Mouse (Mus musculus): ENCODE results near the gene Apeh. TPM values are rescaled to one million over a fixed set of nuclear protein-coding genes. Genes with fewer than 3 reads are reported as not detected.

Gene Apeh
- polyA plus RNA-seq, 1 experiment from 2014 or later = 57.9 TPM

- H3K36me3 ChIP-seq = peaks cover 94% of the 10 kb centered on the region
- ATAC-seq (ENCODE audit: insufficient number of reproducible peaks, insufficient read depth, low FRiP score, low TSS enrichment, low read depth) = no peak
These were observed 36.1 kb downstream of the Apeh start for GRCm38 (mm10) chr9:108058291-108058690.

GRCm38 (mm10) chr9:108057262-108057562 lies 37.2 kb downstream of the Apeh start:
- Histone ChIP-seq H3K27me3 (no peaks in the 10 kb centered on the region), H3K4me3 (replicated peaks) (no peak overlapping the region), H3K36me3 (peaks cover 86% of the 10 kb centered on the region), H3K4me1 (replicated peaks) (peaks cover 6% of the 10 kb centered on the region), H3K4me2 (no peak overlapping the region), H3K27ac (no peak overlapping the region), H3K9me3 (no peaks in the 10 kb centered on the region), H3K9ac (replicated peaks) (no peak overlapping the region)
- WGBS = 93% methylated on average over 5 of the region's 5 CpGs
- no peak for ATAC-seq (ENCODE audit: insufficient number of reproducible peaks, insufficient read depth, low FRiP score, low TSS enrichment, low read depth)

More at GRCm38 (mm10) chr9:108058291-108058690, 36.1 kb downstream of the Apeh start:
- Histone ChIP-seq H3K9ac (replicated peaks) (no peak overlapping the region), H3K27me3 (no peaks in the 10 kb centered on the region), H3K4me3 (replicated peaks) (no peak overlapping the region), H3K9me3 (no peaks in the 10 kb centered on the region), H3K4me2 (no peak overlapping the region), H3K27ac (no peak overlapping the region), H3K4me1 (replicated peaks) (peaks cover 2% of the 10 kb centered on the region)
- WGBS = 92% methylated on average over 9 of the region's 9 CpGs

DNA sequence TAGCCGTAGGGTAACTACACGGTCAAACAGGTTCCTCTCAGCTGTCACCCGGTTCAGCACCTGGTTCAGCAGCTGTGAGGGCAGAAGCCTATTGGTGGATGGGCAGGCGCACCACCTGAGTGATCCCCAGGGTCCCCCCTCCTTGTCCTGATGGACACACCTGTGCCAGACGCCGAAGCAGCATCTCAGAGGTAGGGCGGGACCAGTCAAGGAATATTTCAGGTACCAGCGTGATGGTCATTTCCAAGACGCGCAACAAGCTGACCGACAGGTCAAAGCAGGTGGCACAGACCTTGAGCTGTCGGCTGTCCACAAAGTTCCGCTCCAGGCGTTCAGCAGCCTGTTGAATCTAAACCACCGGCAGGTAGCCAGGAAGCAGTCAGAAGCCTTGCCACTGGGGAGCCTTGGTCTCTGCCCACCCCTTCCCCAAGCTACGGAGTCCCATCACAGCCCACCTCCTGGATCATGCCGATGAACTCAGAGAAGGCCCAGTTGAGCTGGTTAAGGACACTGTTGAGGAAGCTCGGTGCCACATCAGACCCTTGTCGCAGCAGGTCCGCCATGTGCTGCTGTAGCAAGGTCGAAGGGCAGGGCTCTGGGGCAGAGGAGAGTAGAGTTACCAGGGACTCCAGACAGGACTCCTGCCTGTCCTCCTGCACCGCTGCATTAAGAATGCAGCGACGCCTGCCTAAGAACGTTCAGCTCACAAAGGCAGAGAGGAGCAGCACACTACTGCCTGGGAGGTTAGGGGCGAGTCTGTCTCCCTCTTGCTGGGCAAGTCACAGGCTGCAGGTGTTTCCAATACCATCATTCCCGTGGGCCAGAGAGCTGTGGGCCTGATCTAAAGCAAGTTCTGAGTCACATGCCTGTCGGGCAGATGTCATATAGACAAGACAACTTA lies 37.8 kb downstream of the Apeh start:
- Histone ChIP-seq H3K4me1 (replicated peaks) (peaks cover 6% of the 10 kb centered on the region), H3K9ac (replicated peaks) (no peak overlapping the region), H3K4me3 (replicated peaks) (no peak overlapping the region), H3K27ac (no peak overlapping the region), H3K36me3 (peaks cover 86% of the 10 kb centered on the region), H3K27me3 (no peaks in the 10 kb centered on the region), H3K4me2 (no peak overlapping the region), H3K9me3 (no peaks in the 10 kb centered on the region)
- 79% methylated on average over 28 of the region's 28 CpGs for WGBS
- no peak for ATAC-seq (ENCODE audit: insufficient number of reproducible peaks, insufficient read depth, low FRiP score, low TSS enrichment, low read depth)

DNA sequence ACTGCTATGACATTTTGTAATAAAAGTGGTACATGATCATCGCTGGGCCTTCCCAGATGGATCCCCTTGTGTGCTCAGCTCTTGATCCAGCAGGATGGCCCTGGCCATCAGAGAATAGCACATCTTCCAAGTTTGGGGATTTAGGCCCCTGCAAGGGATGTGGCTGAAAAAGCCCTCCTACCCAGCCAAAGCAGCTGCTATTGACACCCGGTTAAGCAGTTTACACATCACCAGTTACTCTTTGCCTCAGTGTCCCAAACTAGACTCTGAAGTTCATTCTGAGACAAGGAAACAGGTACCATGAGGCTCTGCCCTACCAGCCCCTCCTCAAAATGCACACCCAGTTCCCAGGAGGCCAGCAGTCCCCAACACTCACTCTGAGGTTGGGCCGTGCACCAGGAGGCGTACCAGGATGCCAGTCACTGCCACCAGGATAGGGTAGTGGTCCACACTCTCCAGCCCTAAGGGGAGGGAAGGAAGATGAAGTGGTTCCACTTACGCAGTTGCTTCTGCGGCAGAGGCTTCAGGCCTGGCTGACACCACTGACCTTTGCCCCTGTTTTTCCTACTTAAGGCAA lies 38.7 kb downstream of the Apeh start:
- Histone ChIP-seq H3K27me3 (no peaks in the 10 kb centered on the region), H3K36me3 (peaks cover 91% of the 10 kb centered on the region), H3K4me1 (replicated peaks) (peaks cover 6% of the 10 kb centered on the region), H3K9ac (replicated peaks) (no peak overlapping the region), H3K4me3 (replicated peaks) (no peak overlapping the region), H3K4me2 (no peak overlapping the region), H3K9me3 (no peaks in the 10 kb centered on the region), H3K27ac (no peak overlapping the region)
- 92% methylated on average over 6 of the region's 6 CpGs for WGBS
- ATAC-seq (ENCODE audit: insufficient number of reproducible peaks, insufficient read depth, low FRiP score, low TSS enrichment, low read depth) = no peak

GRCm38 (mm10) chr9:108055061-108055460 lies 39.3 kb downstream of the Apeh start:
- Histone ChIP-seq H3K4me2 (no peak overlapping the region), H3K36me3 (peaks cover 91% of the 10 kb centered on the region), H3K9ac (replicated peaks) (no peak overlapping the region), H3K4me3 (replicated peaks) (no peak overlapping the region), H3K9me3 (no peaks in the 10 kb centered on the region), H3K27me3 (no peaks in the 10 kb centered on the region), H3K27ac (no peak overlapping the region), H3K4me1 (replicated peaks) (peaks cover 7% of the 10 kb centered on the region)
- 75% methylated on average over 1 of the region's 1 CpGs for WGBS
- no peak for ATAC-seq (ENCODE audit: insufficient number of reproducible peaks, insufficient read depth, low FRiP score, low TSS enrichment, low read depth)

DNA sequence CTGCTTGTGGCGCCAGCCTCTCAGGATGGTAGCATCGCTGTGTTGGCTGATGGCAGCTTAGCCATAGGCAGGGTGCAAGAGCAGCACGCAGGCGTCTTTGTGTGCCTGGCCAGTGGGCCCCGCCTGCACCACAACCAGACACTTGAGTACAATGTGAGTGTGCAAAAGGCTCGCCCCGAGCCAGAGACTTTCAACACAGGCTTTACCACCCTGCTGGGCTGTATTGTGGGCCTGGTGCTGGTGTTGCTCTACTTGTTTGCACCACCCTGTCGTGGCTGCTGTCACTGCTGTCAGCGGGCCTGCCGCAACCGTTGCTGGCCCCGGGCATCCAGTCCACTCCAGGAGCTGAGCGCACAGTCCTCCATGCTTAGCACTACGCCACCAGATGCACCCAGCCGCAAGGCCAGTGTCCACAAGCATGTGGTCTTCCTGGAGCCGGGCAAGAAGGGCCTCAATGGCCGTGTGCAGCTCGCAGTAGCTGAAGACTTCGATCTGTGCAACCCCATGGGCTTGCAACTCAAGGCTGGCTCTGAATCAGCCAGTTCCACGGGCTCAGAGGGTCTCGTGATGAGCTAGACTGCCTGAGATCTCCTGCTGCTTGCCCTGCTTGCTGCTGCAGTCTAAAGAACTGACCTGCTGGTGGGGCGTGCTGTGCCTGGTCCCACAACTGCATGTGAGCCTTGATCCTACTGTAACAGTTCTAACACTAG lies 39.9 kb downstream of the Apeh start:
- Histone ChIP-seq H3K36me3 (peaks cover 85% of the 10 kb centered on the region), H3K4me2 (no peak overlapping the region), H3K9ac (replicated peaks) (no peak overlapping the region), H3K27ac (no peak overlapping the region), H3K27me3 (no peaks in the 10 kb centered on the region), H3K4me1 (replicated peaks) (peaks cover 12% of the 10 kb centered on the region), H3K9me3 (no peaks in the 10 kb centered on the region), H3K4me3 (replicated peaks) (no peak overlapping the region)
- WGBS = 91% methylated on average over 22 of the region's 22 CpGs
- no peak for ATAC-seq (ENCODE audit: insufficient number of reproducible peaks, insufficient read depth, low FRiP score, low TSS enrichment, low read depth)

- Histone ChIP-seq H3K4me3 (replicated peaks) (no peak overlapping the region), H3K27ac (0 out of 2 replicates have a peak overlapping the region, but pooled peaks have one; percentile 23), H3K4me1 (replicated peaks) (peaks cover 14% of the 10 kb centered on the region), H3K36me3 (peaks cover 77% of the 10 kb centered on the region), H3K4me2 (peak overlapping the region; percentile 48; the same call in 1 of the 2 replicates), H3K9me3 (no peaks in the 10 kb centered on the region), H3K9ac (replicated peaks) (peak overlapping the region; percentile 45; the same call in 1 of the 2 replicates), H3K27me3 (no peaks in the 10 kb centered on the region)
- no peak for ATAC-seq (ENCODE audit: insufficient number of reproducible peaks, insufficient read depth, low FRiP score, low TSS enrichment, low read depth)
- WGBS = 90% methylated on average over 15 of the region's 15 CpGs
These were observed 40.7 kb downstream of the Apeh start for GRCm38 (mm10) chr9:108053665-108054225.

DNA sequence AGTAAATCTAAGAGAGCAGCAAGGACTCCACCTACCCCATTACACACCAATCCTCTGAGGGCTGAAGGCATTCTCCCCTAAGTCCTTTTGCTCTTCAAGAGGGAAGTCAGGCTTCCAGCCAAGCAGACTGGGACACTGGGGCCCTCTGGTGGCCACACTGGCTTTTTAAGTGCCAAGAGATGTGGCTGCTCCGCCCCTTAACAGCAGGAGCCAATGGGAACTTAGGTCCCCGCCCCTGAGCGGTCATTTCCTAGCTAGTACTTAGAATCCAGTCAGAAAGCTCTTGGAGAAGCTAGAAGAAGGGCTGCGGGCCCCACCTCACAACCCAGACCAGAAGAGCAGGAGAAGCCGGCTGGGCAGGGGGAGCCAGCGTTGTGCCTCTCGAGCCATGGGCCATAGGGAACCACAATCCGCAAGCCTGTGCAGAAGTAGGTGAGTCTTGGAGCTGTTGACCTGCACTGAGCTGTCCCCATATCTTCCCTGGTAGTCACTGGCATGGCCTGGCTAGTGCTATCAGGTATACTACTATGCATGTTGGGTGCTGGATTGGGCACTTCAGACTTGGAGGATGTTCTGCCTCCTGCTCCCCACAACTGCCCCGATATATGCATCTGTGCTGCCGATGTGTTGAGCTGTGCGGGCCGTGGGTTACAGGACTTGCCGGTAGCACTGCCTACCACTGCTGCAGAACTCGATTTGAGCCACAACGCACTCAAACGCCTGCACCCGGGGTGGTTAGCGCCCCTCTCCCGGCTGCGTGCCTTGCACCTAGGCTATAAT lies 41.3 kb downstream of the Apeh start, which contains the start of gene Amigo3:
Gene Amigo3 (plus strand): TSS at position 275 of the 780 bp plus-strand sequence.
- peaks cover 19% of the 10 kb centered on the region for H3K4me1 ChIP-seq (replicated peaks)
- H3K36me3 ChIP-seq = peaks cover 71% of the 10 kb centered on the region
- no peaks in the 10 kb centered on the region for H3K27me3 ChIP-seq
- H3K9me3 ChIP-seq = no peaks in the 10 kb centered on the region
- WGBS = 54% methylated on average over 20 of the region's 20 CpGs
- peak within 1 kb of the TSS; percentile 45; the same call in 1 of the 2 replicates for H3K9ac ChIP-seq (replicated peaks)
- peak within 1 kb of the TSS; percentile 48 for H3K4me2 ChIP-seq
- peak; percentile 9; the same call in 1 of the 2 replicates for ATAC-seq (ENCODE audit: insufficient number of reproducible peaks, insufficient read depth, low FRiP score, low TSS enrichment, low read depth)
- 0 out of 2 replicates have a peak within 1 kb of the TSS, but pooled peaks have one; percentile 23 for H3K27ac ChIP-seq
- no peak within 1 kb of the TSS; the same call in 1 of the 2 replicates for H3K4me3 ChIP-seq (replicated peaks)

DNA sequence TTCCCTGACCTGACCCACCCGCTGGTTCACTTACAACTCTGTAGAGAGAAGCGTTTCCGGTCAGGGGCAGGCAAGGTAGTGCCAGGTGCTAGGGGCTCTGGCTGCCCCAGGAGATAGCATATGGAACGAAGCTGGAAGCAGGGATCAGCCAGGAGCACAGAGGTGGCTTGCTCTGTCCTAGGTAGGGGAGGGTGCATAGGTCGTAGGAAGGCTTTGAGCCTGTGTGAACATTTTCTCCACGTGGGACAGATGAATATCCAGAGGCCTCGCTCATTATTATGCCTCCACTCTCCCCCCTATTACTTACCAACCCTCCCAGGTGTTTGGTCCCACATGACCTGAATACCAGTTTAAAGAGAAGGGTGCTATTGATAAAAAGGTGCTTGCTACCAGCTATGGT lies 42.0 kb downstream of the Apeh start:
- WGBS = 73% methylated on average over 7 of the region's 7 CpGs
- Histone ChIP-seq H3K27ac (no peak overlapping the region), H3K27me3 (no peaks in the 10 kb centered on the region), H3K4me2 (no peak overlapping the region), H3K4me1 (replicated peaks) (peaks cover 26% of the 10 kb centered on the region), H3K9ac (replicated peaks) (no peak overlapping the region), H3K4me3 (replicated peaks) (no peak overlapping the region), H3K9me3 (no peaks in the 10 kb centered on the region), H3K36me3 (peaks cover 69% of the 10 kb centered on the region)
- ATAC-seq (ENCODE audit: insufficient number of reproducible peaks, insufficient read depth, low FRiP score, low TSS enrichment, low read depth) = no peak

- 81% methylated on average over 4 of the region's 4 CpGs for WGBS
- no peaks in the 10 kb centered on the region for H3K27me3 ChIP-seq
- no peaks in the 10 kb centered on the region for H3K9me3 ChIP-seq
- no peak overlapping the region for H3K27ac ChIP-seq
- H3K9ac ChIP-seq (replicated peaks) = no peak overlapping the region
- no peak overlapping the region for H3K4me3 ChIP-seq (replicated peaks)
- no peak overlapping the region for H3K4me2 ChIP-seq
- peaks cover 68% of the 10 kb centered on the region for H3K36me3 ChIP-seq
- no peak for ATAC-seq (ENCODE audit: insufficient number of reproducible peaks, insufficient read depth, low FRiP score, low TSS enrichment, low read depth)
- H3K4me1 ChIP-seq (replicated peaks) = peaks cover 26% of the 10 kb centered on the region
These were observed 42.5 kb downstream of the Apeh start for GRCm38 (mm10) chr9:108051931-108052220.
